Mouse (Mus musculus) CH12.LX (cell line): ENCODE results near the gene Sgsh. TPM values are rescaled to one million over a fixed set of nuclear protein-coding genes. Genes with fewer than 3 reads are reported as not detected.

ENCODE experiments used
- DNase-seq: peaks from one replicate; pipeline ENCODE4 v3.0.0-alpha.2; 2013; ENCODE audit errors: extremely low read depth
- H3K27ac ChIP-seq: 2 replicates; pipeline ENCODE4 v1.5.1; 2012; ENCODE audit warnings: low read depth, mild to moderate bottlenecking, control low read depth, moderate library complexity; ENCODE audit not compliant: insufficient read depth
- H3K27me3 ChIP-seq: replicated peaks from 2 replicates; pipeline ENCODE3; 2012; ENCODE audit warnings: inconsistent platforms
- H3K36me3 ChIP-seq, 2 experiments: replicated peaks in 1 of 2; 2 replicates each; pipeline versions ENCODE3 to v1.6.1; 2012; ENCODE audit warnings: inconsistent platforms in 1 of 2, low read length in 1 of 2, mild to moderate bottlenecking in 1 of 2, mixed read lengths in 1 of 2, moderate library complexity in 1 of 2; ENCODE audit not compliant: control insufficient read depth in 1 of 2, insufficient read depth in 1 of 2
- H3K4me1 ChIP-seq, 2 experiments: 2 replicates each; pipeline ENCODE4 v1.6.1; 2012; ENCODE audit warnings: inconsistent platforms in 1 of 2, moderate library complexity in 1 of 2; ENCODE audit not compliant: insufficient read depth in 2 of 2, control insufficient read depth in 1 of 2
- H3K4me2 ChIP-seq: 2 replicates; pipeline ENCODE4 v1.6.1; 2012; ENCODE audit warnings: low read depth, mild to moderate bottlenecking, control low read depth; ENCODE audit not compliant: poor library complexity, insufficient read depth, severe bottlenecking
- H3K4me3 ChIP-seq, 3 experiments: fragments of 150-350 bp in 1 of 3; sonication (generic) in 1 of 3; replicated peaks in 1 of 3; 2 replicates each; pipeline versions ENCODE3 to v1.5.1; 2011 to 2012; ENCODE audit warnings: low read depth in 2 of 3, low read length in 2 of 3, mild to moderate bottlenecking in 2 of 3, moderate library complexity in 2 of 3, control low read depth in 1 of 3, improper control_type of control experiment in 1 of 3, inconsistent platforms in 1 of 3, mixed read lengths in 1 of 3; ENCODE audit not compliant: poor library complexity in 1 of 3
- H3K79me2 ChIP-seq: replicated peaks from 2 replicates; pipeline ENCODE4 v1.6.1; 2012; ENCODE audit warnings: mild to moderate bottlenecking, moderate library complexity; ENCODE audit not compliant: control insufficient read depth, poor library complexity, insufficient read depth, severe bottlenecking; ENCODE audit errors: extremely low read depth
- H3K9ac ChIP-seq: 2 replicates; pipeline ENCODE4 v1.6.1; 2012; ENCODE audit warnings: low read depth, mild to moderate bottlenecking, control low read depth, moderate library complexity; ENCODE audit not compliant: insufficient read depth
- H3K9me3 ChIP-seq: replicated peaks from 2 replicates; pipeline ENCODE3; 2012; ENCODE audit warnings: low read length, inconsistent platforms, mixed read lengths
- BHLHE40 ChIP-seq: IDR thresholded peaks from 2 replicates; pipeline ENCODE4 v1.6.1; 2011; ENCODE audit warnings: mild to moderate bottlenecking, low read depth, low read length, improper control_type of control experiment
- CHD1 ChIP-seq: IDR thresholded peaks from 2 replicates; pipeline ENCODE4 v1.6.1; 2012; ENCODE audit warnings: low read depth, low read length, improper control_type of control experiment, inconsistent platforms
- CHD2 ChIP-seq: IDR thresholded peaks from 2 replicates; pipeline ENCODE4 v1.6.1; 2011; ENCODE audit warnings: low read length, improper control_type of control experiment
- CTCF ChIP-seq, 2 experiments: IDR thresholded peaks in 1 of 2; conservative IDR thresholded peaks in 1 of 2; 2 replicates each; pipeline ENCODE4 v1.5.1; 2011 to 2012; ENCODE audit warnings: low read depth in 2 of 2, low read length in 2 of 2, improper control_type of control experiment in 1 of 2, inconsistent platforms in 1 of 2, mild to moderate bottlenecking in 1 of 2, moderate library complexity in 1 of 2
- E2F4 ChIP-seq: IDR thresholded peaks from 2 replicates; pipeline ENCODE4 v1.6.1; 2011; ENCODE audit warnings: low read depth, low read length, improper control_type of control experiment; ENCODE audit not compliant: insufficient replicate concordance
- ELF1 ChIP-seq: IDR thresholded peaks from 2 replicates; pipeline ENCODE4 v1.6.1; 2014; ENCODE audit warnings: low read depth, mild to moderate bottlenecking, inconsistent platforms, low read length, improper control_type of control experiment
- ETS1 ChIP-seq: conservative IDR thresholded peaks from 2 replicates; pipeline ENCODE4 v1.6.1; 2012; ENCODE audit warnings: low read depth, mild to moderate bottlenecking, inconsistent platforms, low read length, improper control_type of control experiment, moderate library complexity
- GABPA ChIP-seq: IDR thresholded peaks from 2 replicates; pipeline ENCODE4 v1.6.1; 2012; ENCODE audit warnings: low read depth, low read length, improper control_type of control experiment, inconsistent platforms; ENCODE audit not compliant: insufficient replicate concordance
- HCFC1 ChIP-seq: IDR thresholded peaks from 2 replicates; pipeline ENCODE4 v1.6.1; 2012; ENCODE audit warnings: low read depth, mild to moderate bottlenecking, inconsistent platforms, low read length, improper control_type of control experiment
- IRF4 ChIP-seq: IDR thresholded peaks from 2 replicates; pipeline ENCODE4 v1.6.1; 2014; ENCODE audit warnings: low read depth, mild to moderate bottlenecking, inconsistent platforms, low read length, improper control_type of control experiment
- JUN ChIP-seq: IDR thresholded peaks from 2 replicates; pipeline ENCODE4 v1.6.1; 2011; ENCODE audit warnings: low read depth, mild to moderate bottlenecking, low read length, improper control_type of control experiment, moderate library complexity; ENCODE audit not compliant: insufficient read depth
- JUND ChIP-seq: conservative IDR thresholded peaks from 2 replicates; pipeline ENCODE4 v1.6.1; 2011; ENCODE audit warnings: low read depth, low read length, improper control_type of control experiment
- KAT2A ChIP-seq: IDR thresholded peaks from 2 replicates; pipeline ENCODE4 v1.6.1; 2012; ENCODE audit warnings: low read length, improper control_type of control experiment, inconsistent platforms; ENCODE audit not compliant: insufficient replicate concordance
- MAFK ChIP-seq: IDR thresholded peaks from 2 replicates; pipeline ENCODE4 v1.6.1; 2011; ENCODE audit warnings: low read length, improper control_type of control experiment; ENCODE audit not compliant: insufficient replicate concordance
- MAX ChIP-seq: IDR thresholded peaks from 2 replicates; pipeline ENCODE4 v1.6.1; 2011; ENCODE audit warnings: low read length, improper control_type of control experiment
- MEF2A ChIP-seq: IDR thresholded peaks from 2 replicates; pipeline ENCODE4 v1.6.1; 2014; ENCODE audit warnings: low read depth, mild to moderate bottlenecking, inconsistent platforms, low read length, improper control_type of control experiment, borderline replicate concordance
- MXI1 ChIP-seq: IDR thresholded peaks from 2 replicates; pipeline ENCODE4 v1.6.1; 2011; ENCODE audit warnings: mild to moderate bottlenecking, low read depth, low read length, improper control_type of control experiment
- MYC ChIP-seq: IDR thresholded peaks from 2 replicates; pipeline ENCODE4 v1.6.1; 2011; ENCODE audit warnings: low read depth, mild to moderate bottlenecking, improper control_type of control experiment, low read length
- NELFE ChIP-seq: IDR thresholded peaks from 2 replicates; pipeline ENCODE4 v1.6.1; 2011; ENCODE audit warnings: low read depth, low read length, improper control_type of control experiment
- NRF1 ChIP-seq: IDR thresholded peaks from 2 replicates; pipeline ENCODE4 v1.6.1; 2014; ENCODE audit warnings: low read depth, mild to moderate bottlenecking, inconsistent platforms, low read length, improper control_type of control experiment, moderate library complexity
- PAX5 ChIP-seq: IDR thresholded peaks from 2 replicates; pipeline ENCODE4 v1.6.1; 2012; ENCODE audit warnings: low read length, inconsistent platforms, mixed read lengths
- POLR2A ChIP-seq: IDR thresholded peaks from 2 replicates; pipeline ENCODE4 v1.6.1; 2011; ENCODE audit warnings: low read depth, mild to moderate bottlenecking, improper control_type of control experiment, low read length
- POLR2AphosphoS2 ChIP-seq: IDR thresholded peaks from 2 replicates; pipeline ENCODE4 v1.6.1; 2011; ENCODE audit warnings: low read depth, low read length, improper control_type of control experiment
- RCOR1 ChIP-seq: conservative IDR thresholded peaks from 2 replicates; pipeline ENCODE4 v1.6.1; 2012; ENCODE audit warnings: low read depth, mild to moderate bottlenecking, inconsistent platforms, low read length, improper control_type of control experiment
- SIN3A ChIP-seq: IDR thresholded peaks from 2 replicates; pipeline ENCODE4 v1.6.1; 2012; ENCODE audit warnings: low read length, improper control_type of control experiment, inconsistent platforms
- TBP ChIP-seq: conservative IDR thresholded peaks from 2 replicates; pipeline ENCODE4 v1.6.1; 2011; ENCODE audit warnings: low read depth, low read length, improper control_type of control experiment
- TCF12 ChIP-seq: IDR thresholded peaks from 2 replicates; pipeline ENCODE4 v1.6.1; 2014; ENCODE audit warnings: low read depth, mild to moderate bottlenecking, inconsistent platforms, low read length, improper control_type of control experiment
- UBTF ChIP-seq: IDR thresholded peaks from 2 replicates; pipeline ENCODE4 v1.6.1; 2012; ENCODE audit warnings: low read depth, mild to moderate bottlenecking, inconsistent platforms, low read length, improper control_type of control experiment, moderate library complexity
- USF1 ChIP-seq: IDR thresholded peaks from 2 replicates; pipeline ENCODE4 v1.6.1; 2014; ENCODE audit warnings: low read depth, mild to moderate bottlenecking, inconsistent platforms, low read length, improper control_type of control experiment
- USF2 ChIP-seq: conservative IDR thresholded peaks from 2 replicates; pipeline ENCODE4 v1.6.1; 2011; ENCODE audit warnings: low read depth, low read length, improper control_type of control experiment
- ZKSCAN1 ChIP-seq: IDR thresholded peaks from 2 replicates; pipeline ENCODE4 v1.6.1; 2012; ENCODE audit warnings: low read depth, inconsistent platforms, low read length, improper control_type of control experiment, borderline replicate concordance
- ZMIZ1 ChIP-seq: IDR thresholded peaks from 2 replicates; pipeline ENCODE4 v1.6.1; 2012; ENCODE audit warnings: low read depth, mild to moderate bottlenecking, inconsistent platforms, low read length, improper control_type of control experiment
- ZNF384 ChIP-seq: IDR thresholded peaks from 2 replicates; pipeline ENCODE4 v1.6.1; 2012; ENCODE audit warnings: low read depth, low read length, improper control_type of control experiment, inconsistent platforms
- dilution Hi-C: fragments of 300-500 bp; cut with MboI; formaldehyde crosslinking; loops from 2 replicates; pipeline ENCODE4 v1.14.3; 2020; ENCODE audit warnings: low sequenced_read_pairs; ENCODE audit not compliant: extremely low pct_unique_long_range_greater_than_20kb, extremely low pct_ligation_motif_present
- in situ Hi-C: fragments of 300-500 bp; cut with MboI; formaldehyde crosslinking; loops from 3 replicates; pipeline ENCODE4 v1.14.3; 2019; ENCODE audit warnings: low sequenced_read_pairs, low pct_ligation_motif_present, low pct_unique_long_range_greater_than_20kb, mixed read lengths
- polyA plus RNA-seq: library from polyadenylated mRNA; unstranded; fragments of >175 nt; gene quantifications from 2 replicates; pipeline ENCODE4 v1.2.1, GENCODE M21; 2012; ENCODE audit warnings: low read depth; ENCODE audit not compliant: insufficient read length
- total RNA-seq, 2 experiments: library from RNA; depleted of rRNA; stranded (reverse); fragments of 300-350 nt in 1 of 2; fragments of >200 nt in 1 of 2; gene quantifications; 2 replicates each; pipeline ENCODE4 v1.2.3; 2012 to 2014

The Sgsh gene
- total and polyA plus RNA-seq, 3 experiments = 3.2 to 12.2 (median 10.6) TPM

- DNase-seq = no peak
- H3K27ac ChIP-seq = no peak overlapping the region
- TF ChIP-seq TBP (no peak), RCOR1 (no peak), ELF1 (no peak), MAX (no peak), CTCF (conservative IDR thresholded peaks at IDR 0.05 in 1 of 2, IDR thresholded peaks at IDR 0.05 in 1 of 2; ENCODE audit: low read depth in 2 of 2, low read length in 2 of 2) (no peak), NRF1 (no peak), GABPA (no peak), SIN3A (no peak), CHD1 (no peak)
- H3K36me3 ChIP-seq = peaks cover 32 to 53% of the 10 kb centered on the region in 2 experiments
- H3K4me1 ChIP-seq = peaks cover 3 to 13% of the 10 kb centered on the region in 2 experiments; a peak in 3 of 4 replicates
- no peak overlapping the region for H3K4me3 ChIP-seq
- H3K79me2 ChIP-seq = no peaks in the 10 kb centered on the region
- no peak overlapping the region for H3K9ac ChIP-seq
- no peak overlapping the region for H3K4me2 ChIP-seq
- dilution Hi-C loops = no loop called here
- no peaks in the 10 kb centered on the region for H3K27me3 ChIP-seq
- in situ Hi-C loops = loop anchor here (5.0 to 10.0 kb wide), 2 partner anchors 71 to 98 kb away; no protein-coding TSS in a partner anchor
- no peaks in the 10 kb centered on the region for H3K9me3 ChIP-seq
Observed at GRCm38 (mm10) chr11:119344178-119344577, 11.2 kb downstream of the Sgsh start.

- H3K27me3 ChIP-seq = peaks cover 31% of the 10 kb centered on the region
- H3K36me3 ChIP-seq = peaks cover 4 to 12% of the 10 kb centered on the region in 2 experiments
- H3K9ac ChIP-seq = no peak overlapping the region
- dilution Hi-C loops = no loop called here
- DNase-seq = peak; percentile 83
- no peaks in the 10 kb centered on the region for H3K79me2 ChIP-seq
- no peaks in the 10 kb centered on the region for H3K4me1 ChIP-seq
- H3K4me3 ChIP-seq = no peak overlapping the region
- no peak overlapping the region for H3K4me2 ChIP-seq
- H3K9me3 ChIP-seq = no peaks in the 10 kb centered on the region
- in situ Hi-C loops = loop anchor here (5.0 to 10.0 kb wide), 2 partner anchors 75 to 103 kb away; no protein-coding TSS in a partner anchor
- H3K27ac ChIP-seq = no peak overlapping the region
- TF ChIP-seq HCFC1 (no peak), BHLHE40 (no peak), MYC (peak; percentile 81; the same call in 1 of the 2 replicates), USF1 (no peak), USF2 (no peak), E2F4 (no peak; the same call in 1 of the 2 replicates), TCF12 (no peak), IRF4 (no peak), MEF2A (no peak), POLR2A (no peak), JUN (no peak), ZMIZ1 (no peak), ELF1 (no peak), CHD1 (no peak), NELFE (no peak), ETS1 (no peak), JUND (peak; percentile 74), PAX5 (no peak), ZNF384 (no peak), RCOR1 (no peak), MAFK (no peak), GABPA (no peak), KAT2A (no peak), SIN3A (0 out of 2 replicates have a peak, but pooled peaks have one; percentile 28), MXI1 (no peak), MAX (no peak), ZKSCAN1 (no peak), UBTF (no peak), CHD2 (no peak), POLR2AphosphoS2 (no peak), NRF1 (no peak)
Observed at GRCm38 (mm10) chr11:119339637-119340036, 15.7 kb downstream of the Sgsh start.
